Mouse (Mus musculus) Muller cell, postnatal 12 days (primary cell): Measurements from ENCODE around the gene Nfat5.

Experiments used
- DNase-seq: peaks from one replicate; pipeline ENCODE4 v3.0.0-alpha.2; 2015; ENCODE audit errors: inconsistent ontology term

Gene Nfat5

GRCm38 (mm10) chr8:107292928-107293601, at the start of gene Nfat5:
Gene Nfat5 (plus strand): TSS chr8:107293470.
- peak; percentile 97 for DNase-seq

- no peak for DNase-seq
Observed at GRCm38 (mm10) chr8:107244218-107244617, 49.1 kb upstream of the Nfat5 start.

GRCm38 (mm10) chr8:107248456-107248855, 44.8 kb upstream of the Nfat5 start:
- no peak for DNase-seq

GRCm38 (mm10) chr8:107251481-107252104, 41.7 kb upstream of the Nfat5 start:
- no peak for DNase-seq

GRCm38 (mm10) chr8:107253121-107253520, 40.1 kb upstream of the Nfat5 start:
- DNase-seq = no peak

- DNase-seq = peak; percentile 32
Observed at GRCm38 (mm10) chr8:107254403-107254802, 38.9 kb upstream of the Nfat5 start.

GRCm38 (mm10) chr8:107254951-107255457, 38.3 kb upstream of the Nfat5 start:
- peak; percentile 69 for DNase-seq

GRCm38 (mm10) chr8:107257223-107257622, 36.0 kb upstream of the Nfat5 start:
- no peak for DNase-seq

- no peak for DNase-seq
Observed at GRCm38 (mm10) chr8:107260120-107260519, 33.1 kb upstream of the Nfat5 start.

- peak; percentile 30 for DNase-seq
Observed at GRCm38 (mm10) chr8:107261172-107261571, 32.1 kb upstream of the Nfat5 start.

- DNase-seq = no peak
Observed at GRCm38 (mm10) chr8:107262046-107262705, 31.1 kb upstream of the Nfat5 start.

GRCm38 (mm10) chr8:107265811-107266210, 27.5 kb upstream of the Nfat5 start:
- DNase-seq = peak; percentile 23

GRCm38 (mm10) chr8:107268501-107268900, 24.8 kb upstream of the Nfat5 start:
- DNase-seq = peak; percentile 29

- no peak for DNase-seq
Observed at GRCm38 (mm10) chr8:107269191-107269590, 24.1 kb upstream of the Nfat5 start.

GRCm38 (mm10) chr8:107269617-107270139, 23.6 kb upstream of the Nfat5 start:
- no peak for DNase-seq

- DNase-seq = no peak
Observed at GRCm38 (mm10) chr8:107270287-107270686, 23.0 kb upstream of the Nfat5 start.

- DNase-seq = peak; percentile 56
Observed at GRCm38 (mm10) chr8:107270751-107271150, 22.5 kb upstream of the Nfat5 start.

GRCm38 (mm10) chr8:107277323-107277883, 15.9 kb upstream of the Nfat5 start:
- DNase-seq = no peak

- DNase-seq = no peak
Observed at GRCm38 (mm10) chr8:107278571-107278970, 14.7 kb upstream of the Nfat5 start.

GRCm38 (mm10) chr8:107286686-107287085, 6.6 kb upstream of the Nfat5 start:
- DNase-seq = no peak

GRCm38 (mm10) chr8:107287522-107287921, 5.7 kb upstream of the Nfat5 start:
- DNase-seq = no peak

- DNase-seq = no peak
Observed at GRCm38 (mm10) chr8:107291171-107291601, 2.1 kb upstream of the Nfat5 start.
